Mouse (Mus musculus) embryonic facial prominence, embryonic 14.5 days (tissue): ENCODE data around the gene Tlr5. TPM values are rescaled to one million over a fixed set of nuclear protein-coding genes. Genes with fewer than 3 reads are reported as not detected.

Source experiments
- ATAC-seq: fragments of 200-750 bp; cut with Nextera tagmentation; 2 replicates; pipeline ENCODE4 v1.8.0; 2017; ENCODE audit warnings: low read depth, moderate number of reproducible peaks, moderate TSS enrichment
- DNase-seq: peaks from one replicate; pipeline ENCODE4 v3.0.0-alpha.2; 2015; ENCODE audit warnings: low spot score
- H3K27ac ChIP-seq: fragments of 300-500 bp; sonication (generic); replicated peaks from 2 replicates; pipeline ENCODE4 v1.5.1; 2014; ENCODE audit warnings: low read depth, mild to moderate bottlenecking, low read length, moderate library complexity
- H3K27me3 ChIP-seq: fragments of 300-500 bp; sonication (generic); replicated peaks from 2 replicates; pipeline ENCODE4 v1.6.1; 2014; ENCODE audit warnings: low read length; ENCODE audit not compliant: control insufficient read depth, insufficient read depth
- H3K36me3 ChIP-seq: fragments of 300-500 bp; sonication (generic); 2 replicates; pipeline ENCODE4 v1.6.1; 2014; ENCODE audit warnings: low read length, mixed read lengths; ENCODE audit not compliant: control insufficient read depth, insufficient read depth
- H3K4me1 ChIP-seq: fragments of 300-500 bp; sonication (generic); 2 replicates; pipeline ENCODE4 v1.6.1; 2014; ENCODE audit warnings: antibody characterized with exemption, low read length; ENCODE audit not compliant: control insufficient read depth, insufficient read depth
- H3K4me2 ChIP-seq: fragments of 300-500 bp; sonication (generic); 2 replicates; pipeline ENCODE4 v1.6.1; 2014; ENCODE audit warnings: low read depth, mild to moderate bottlenecking, low read length, moderate library complexity, mixed read lengths
- H3K4me3 ChIP-seq: fragments of 300-500 bp; sonication (generic); 2 replicates; pipeline ENCODE4 v1.5.1; 2014; ENCODE audit warnings: low read depth, mild to moderate bottlenecking, low read length
- H3K9ac ChIP-seq: fragments of 300-500 bp; sonication (generic); 2 replicates; pipeline ENCODE4 v1.6.1; 2014; ENCODE audit warnings: low read depth, mild to moderate bottlenecking, low read length, moderate library complexity, mixed read lengths
- H3K9me3 ChIP-seq: fragments of 300-500 bp; sonication (generic); 2 replicates; pipeline ENCODE4 v1.6.1; 2016; ENCODE audit warnings: low read length; ENCODE audit not compliant: control insufficient read depth
- WGBS: fragments of 180-500 bp; shearing (Covaris S2); extraction: QIAGEN DNeasy Blood & Tissue Kit; methylation state at CpG from one replicate; pipeline ENCODE4 v1.1.7; 2014; 5-methylcytosine and 5-hydroxymethylcytosine counted together
- polyA plus RNA-seq: library from polyadenylated mRNA; unstranded; fragments of >200 nt; fragmentation: Nextera tagmentation; extraction: Ambion mirVana; gene quantifications from 2 replicates; pipeline ENCODE4 v1.2.1, GENCODE M21; 2014

The Tlr5 gene
- polyA plus RNA-seq, 1 experiment from 2014 or later, result 2.4 TPM

GRCm38 (mm10) chr1:182957826-182958544 lies 3.4 kb downstream of the Tlr5 start:
- H3K4me1 ChIP-seq, result peaks cover 22% of the 10 kb centered on the region

GRCm38 (mm10) chr1:182958824-182959223 lies 4.2 kb downstream of the Tlr5 start:
- Histone ChIP-seq H3K4me2 (peak overlapping the region; percentile 62), H3K4me1 (peaks cover 22% of the 10 kb centered on the region), H3K4me3 (no peak overlapping the region), H3K9ac (no peak overlapping the region), H3K27ac (no peak overlapping the region), H3K27me3 (no peaks in the 10 kb centered on the region), H3K36me3 (no peaks in the 10 kb centered on the region), H3K9me3 (no peaks in the 10 kb centered on the region)
- ATAC-seq (no peak), DNase-seq (no peak)
- 38% methylated on average over 3 of the region's 3 CpGs for WGBS

More at GRCm38 (mm10) chr1:182957826-182958544, 3.4 kb downstream of the Tlr5 start:
- Histone ChIP-seq H3K4me3 (no peak overlapping the region), H3K9me3 (no peaks in the 10 kb centered on the region), H3K27ac (no peak overlapping the region), H3K4me2 (no peak overlapping the region), H3K27me3 (no peaks in the 10 kb centered on the region), H3K9ac (no peak overlapping the region), H3K36me3 (no peaks in the 10 kb centered on the region)
- ATAC-seq (no peak), DNase-seq (no peak)
- 69% methylated on average over 13 of the region's 13 CpGs for WGBS

- Histone ChIP-seq H3K9me3 (no peaks in the 10 kb centered on the region), H3K9ac (peak overlapping the region; percentile 37; the same call in 1 of the 2 replicates), H3K36me3 (no peaks in the 10 kb centered on the region), H3K27me3 (no peaks in the 10 kb centered on the region), H3K4me2 (peak overlapping the region; percentile 62), H3K4me3 (peak overlapping the region; percentile 34), H3K27ac (peak overlapping the region; percentile 47; the same call in 1 of the 2 replicates), H3K4me1 (peaks cover 20% of the 10 kb centered on the region)
- ATAC-seq, result peak; percentile 50; the same call in 1 of the 2 replicates
- WGBS, result under 1% methylated on average over 17 of the region's 17 CpGs
- peak; percentile 71 for DNase-seq
Observed at GRCm38 (mm10) chr1:182959251-182959691, 4.7 kb downstream of the Tlr5 start.

- Histone ChIP-seq H3K9me3 (no peaks in the 10 kb centered on the region), H3K4me1 (peaks cover 17% of the 10 kb centered on the region; the same call in 1 of the 2 replicates), H3K27me3 (no peaks in the 10 kb centered on the region), H3K27ac (peak overlapping the region; percentile 47), H3K4me3 (peak overlapping the region; percentile 34), H3K9ac (peak overlapping the region; percentile 9; the same call in 1 of the 2 replicates), H3K36me3 (no peaks in the 10 kb centered on the region), H3K4me2 (peak overlapping the region; percentile 62)
- ATAC-seq (peak; percentile 90), DNase-seq (peak; percentile 92)
- WGBS, result under 1% methylated on average over 20 of the region's 20 CpGs
Observed at GRCm38 (mm10) chr1:182959811-182960455, 5.3 kb downstream of the Tlr5 start.

GRCm38 (mm10) chr1:182961076-182961475 lies 6.5 kb downstream of the Tlr5 start:
- Histone ChIP-seq H3K4me2 (no peak overlapping the region), H3K27ac (no peak overlapping the region), H3K9ac (no peak overlapping the region), H3K27me3 (no peaks in the 10 kb centered on the region), H3K4me3 (no peak overlapping the region), H3K36me3 (no peaks in the 10 kb centered on the region), H3K9me3 (no peaks in the 10 kb centered on the region), H3K4me1 (peaks cover 11% of the 10 kb centered on the region; the same call in 1 of the 2 replicates)
- no peak for DNase-seq
- no peak for ATAC-seq
- WGBS, result 46% methylated on average over 5 of the region's 5 CpGs

GRCm38 (mm10) chr1:182963329-182963728 lies 8.7 kb downstream of the Tlr5 start:
- Histone ChIP-seq H3K36me3 (no peaks in the 10 kb centered on the region), H3K4me3 (no peak overlapping the region), H3K27me3 (no peaks in the 10 kb centered on the region), H3K4me1 (peaks cover 11% of the 10 kb centered on the region; the same call in 1 of the 2 replicates), H3K9me3 (no peaks in the 10 kb centered on the region), H3K4me2 (no peak overlapping the region), H3K27ac (no peak overlapping the region), H3K9ac (no peak overlapping the region)
- no peak for DNase-seq
- no peak for ATAC-seq
- WGBS, result 38% methylated on average over 5 of the region's 5 CpGs

- no peak for DNase-seq
- Histone ChIP-seq H3K4me2 (no peak overlapping the region), H3K9ac (no peak overlapping the region), H3K27me3 (no peaks in the 10 kb centered on the region), H3K9me3 (no peaks in the 10 kb centered on the region), H3K27ac (no peak overlapping the region), H3K4me1 (0 out of 2 replicates have a peak, but pooled peaks cover 3% of the 10 kb centered on the region), H3K4me3 (no peak overlapping the region), H3K36me3 (no peaks in the 10 kb centered on the region)
- 50% methylated on average over 9 of the region's 9 CpGs for WGBS
- ATAC-seq, result no peak
Observed at GRCm38 (mm10) chr1:182964855-182965466, 10.4 kb downstream of the Tlr5 start.

- no peak overlapping the region for H3K4me3 ChIP-seq
- no peaks in the 10 kb centered on the region for H3K9me3 ChIP-seq
- no peak overlapping the region for H3K4me2 ChIP-seq
- no peak overlapping the region for H3K27ac ChIP-seq
- no peaks in the 10 kb centered on the region for H3K27me3 ChIP-seq
- WGBS, result 85% methylated on average over 9 of the region's 9 CpGs
- no peak for ATAC-seq
- H3K4me1 ChIP-seq, result no peaks in the 10 kb centered on the region
- DNase-seq, result no peak
- no peak overlapping the region for H3K9ac ChIP-seq
- H3K36me3 ChIP-seq, result no peaks in the 10 kb centered on the region
Observed at GRCm38 (mm10) chr1:182968732-182969131, 14.1 kb downstream of the Tlr5 start.
